Mouse (Mus musculus) CD4-positive, CD25-positive, alpha-beta regulatory T cell, adult 4 months (primary cell): ENCODE measurements around the gene Nt5e. TPM values are rescaled to one million over a fixed set of nuclear protein-coding genes. Genes with fewer than 3 reads are reported as not detected.
"Not testable (repeated sequence)": the region's sequence is repeated elsewhere in the genome, so short reads cannot be mapped to it uniquely, and the experiment has no call there.

Source experiments
- ATAC-seq: one replicate; pipeline ENCODE4 v1.8.0; 2017
- polyA plus RNA-seq, 2 experiments: library from polyadenylated mRNA; unstranded; fragments of 100-300 nt; shearing (Covaris generic); gene quantifications; one replicate each; pipeline ENCODE4 v1.2.1; 2017

Nt5e gene
- polyA plus RNA-seq = 100 to 1,000 TPM; 231 to 300 TPM

GRCm38 (mm10) chr9:88326930-88327901 lies at the start of gene Nt5e:
TSS of gene Nt5e (plus strand) at chr9:88327197.
- ATAC-seq = peak; percentile 53

DNA sequence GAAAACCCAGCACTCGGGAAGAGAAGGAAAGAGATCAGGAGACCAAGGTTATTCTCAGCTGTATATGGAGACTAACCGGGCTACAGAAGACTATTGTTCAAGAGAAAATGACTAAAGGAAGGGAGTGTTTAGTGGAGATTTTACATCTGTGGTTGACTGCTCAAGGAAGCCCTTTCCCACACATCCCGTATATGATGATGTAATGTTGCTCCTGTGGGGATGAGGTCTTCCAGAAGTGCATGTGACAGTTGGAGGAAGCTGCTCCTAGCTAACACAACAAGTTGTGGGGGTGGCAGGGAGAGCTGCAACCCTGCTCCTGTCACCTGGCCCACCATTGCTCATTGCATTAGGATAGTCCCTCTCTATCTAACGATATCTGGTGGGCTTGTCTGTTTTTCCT lies 49.4 kb upstream of the Nt5e start:
- ATAC-seq = no peak

DNA sequence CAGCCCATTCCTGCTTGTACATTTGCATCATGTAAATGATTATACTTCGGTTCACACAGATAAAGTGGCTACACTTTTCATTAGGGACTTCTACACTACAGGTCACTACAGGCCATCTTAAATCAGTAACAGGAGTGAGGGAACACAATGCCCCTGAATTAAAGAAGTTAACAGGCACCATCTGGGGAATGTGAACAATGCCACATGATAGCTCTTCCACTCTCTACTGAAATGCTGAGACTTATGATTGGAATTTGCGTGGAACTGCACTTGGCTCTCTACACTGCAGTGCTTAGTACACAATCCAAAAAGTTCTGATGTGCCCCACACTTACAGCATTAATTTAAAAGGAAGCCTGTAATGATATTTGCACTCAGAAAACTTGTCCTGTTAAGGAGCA lies 47.3 kb upstream of the Nt5e start:
- ATAC-seq = no peak

GRCm38 (mm10) chr9:88289568-88290168 lies 37.3 kb upstream of the Nt5e start:
- peak; percentile 49 for ATAC-seq

GRCm38 (mm10) chr9:88292836-88293370 lies 34.1 kb upstream of the Nt5e start:
- peak; percentile 53 for ATAC-seq

- peak; percentile 11 for ATAC-seq
Measured at GRCm38 (mm10) chr9:88295798-88296197, 31.2 kb upstream of the Nt5e start.

DNA sequence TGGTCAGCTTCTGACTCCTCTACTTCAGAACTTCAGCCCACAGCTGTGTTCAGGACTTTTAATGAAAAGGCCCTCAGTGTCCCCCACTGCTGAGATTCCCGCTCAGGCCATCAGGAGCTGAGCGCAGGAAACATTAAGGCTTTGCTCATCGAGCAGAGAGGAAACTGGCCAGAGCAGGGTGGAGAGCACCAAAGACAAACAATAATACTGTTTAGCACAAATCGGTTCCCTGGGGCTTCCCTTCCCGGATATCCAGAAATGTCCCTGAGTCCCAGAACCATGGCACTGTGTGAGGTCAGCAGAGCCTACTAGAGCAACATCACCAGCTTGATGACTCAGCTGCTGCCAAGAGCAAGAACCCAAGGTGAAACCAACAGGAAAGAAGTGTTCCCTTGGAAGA lies 30.7 kb upstream of the Nt5e start:
- no peak for ATAC-seq

DNA sequence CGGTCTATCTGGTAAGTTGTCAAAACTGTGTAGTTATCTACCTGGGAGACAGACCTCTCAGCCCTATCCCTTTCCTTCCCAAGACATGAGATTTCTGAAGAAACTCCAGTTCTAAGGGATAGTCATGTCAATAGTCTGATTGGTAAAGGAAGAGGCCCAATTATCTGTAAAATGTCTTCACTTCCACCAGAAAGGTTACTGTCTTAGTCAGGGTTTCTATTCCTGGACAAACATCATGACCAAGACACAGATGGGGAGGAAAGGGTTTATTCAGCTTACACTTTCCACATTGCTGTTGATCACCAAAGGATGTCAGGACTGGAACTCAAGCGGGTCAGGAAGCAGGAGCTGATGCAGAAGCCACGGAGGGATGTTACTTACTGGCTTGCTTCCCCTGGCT lies 29.8 kb upstream of the Nt5e start:
- ATAC-seq = not testable (repeated sequence)

DNA sequence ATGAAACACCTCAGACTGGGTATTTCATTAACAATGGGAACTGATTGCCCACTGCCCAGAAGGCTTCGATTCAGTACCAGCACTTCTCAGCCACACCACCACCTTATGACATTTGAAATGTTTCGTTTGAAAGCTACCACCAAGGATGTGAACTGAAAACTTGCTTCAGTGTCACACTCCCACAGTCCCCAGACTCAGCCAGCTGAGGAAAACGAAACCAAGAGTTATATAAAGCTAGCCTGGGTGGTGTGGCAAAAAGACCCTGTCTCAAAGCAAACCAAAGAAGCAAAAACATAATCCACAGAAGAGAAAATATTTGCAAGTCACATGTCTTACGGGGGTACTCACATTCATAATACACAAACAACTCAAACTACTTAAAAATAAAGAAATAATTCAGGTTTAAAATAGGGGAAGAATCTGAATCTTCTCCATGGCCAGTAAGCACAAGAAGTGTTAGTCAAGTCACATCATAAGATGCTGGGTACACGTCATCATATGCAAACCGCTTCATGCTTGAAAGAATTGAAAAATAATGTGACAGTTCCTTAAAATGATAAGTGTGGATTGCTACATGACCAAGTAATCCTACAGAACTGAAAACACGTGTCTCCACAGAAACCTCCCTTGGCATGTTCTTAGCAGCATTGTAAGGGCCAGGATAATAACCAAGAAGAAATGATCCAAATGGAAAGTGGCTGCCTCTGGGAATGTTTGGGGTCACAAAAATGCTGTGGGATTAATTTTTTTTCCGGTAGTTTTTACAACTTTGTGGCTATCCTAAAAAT lies 28.9 kb upstream of the Nt5e start:
- ATAC-seq = peak; percentile 78

DNA sequence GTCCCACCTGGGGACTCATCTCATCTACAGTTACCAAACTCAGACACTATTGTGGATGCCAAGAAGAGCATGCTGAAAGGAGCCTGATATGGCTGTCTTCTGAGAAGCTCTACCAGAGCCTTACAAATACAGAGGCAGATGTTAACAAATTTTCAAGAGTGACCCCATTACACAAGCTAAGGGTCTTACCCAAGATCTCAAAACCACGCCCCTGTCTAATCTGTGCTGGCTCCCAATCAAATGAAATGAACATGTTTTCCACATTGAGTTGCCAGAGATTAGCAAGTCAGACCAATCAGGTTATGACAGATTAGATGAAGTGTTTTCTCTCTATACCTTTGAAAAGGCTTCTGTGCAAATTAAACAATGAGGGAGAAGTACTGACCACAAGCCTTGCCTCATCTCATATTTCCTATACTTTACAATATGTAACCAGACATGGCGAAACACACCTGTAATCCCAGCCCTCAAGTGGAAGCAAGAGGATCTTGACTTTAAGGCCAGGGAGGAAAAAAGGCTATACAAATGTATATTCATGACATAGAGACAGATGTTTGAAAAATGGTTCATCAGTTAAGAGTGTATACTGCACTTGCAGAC lies 19.9 kb upstream of the Nt5e start:
- ATAC-seq = no peak

DNA sequence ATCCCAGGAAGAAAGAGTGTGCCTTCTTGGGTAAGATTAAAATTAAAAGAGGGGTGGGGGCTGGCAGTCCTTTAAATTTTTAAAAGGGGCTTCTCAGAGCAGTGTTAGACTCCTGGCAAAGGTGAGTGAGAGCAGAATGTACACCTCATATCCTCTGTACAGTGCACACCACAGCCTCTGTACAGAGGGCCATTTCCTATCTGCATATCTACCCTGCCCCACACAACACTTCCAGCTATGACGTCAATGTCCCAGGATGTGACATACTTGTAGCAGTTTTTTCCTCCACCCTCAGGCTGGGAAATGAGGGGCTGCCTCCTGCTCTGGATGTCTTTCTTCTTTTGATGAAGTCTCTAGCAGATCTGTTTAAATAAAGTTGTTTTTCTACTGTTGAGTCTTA lies 17.9 kb upstream of the Nt5e start:
- peak; percentile 79 for ATAC-seq

DNA sequence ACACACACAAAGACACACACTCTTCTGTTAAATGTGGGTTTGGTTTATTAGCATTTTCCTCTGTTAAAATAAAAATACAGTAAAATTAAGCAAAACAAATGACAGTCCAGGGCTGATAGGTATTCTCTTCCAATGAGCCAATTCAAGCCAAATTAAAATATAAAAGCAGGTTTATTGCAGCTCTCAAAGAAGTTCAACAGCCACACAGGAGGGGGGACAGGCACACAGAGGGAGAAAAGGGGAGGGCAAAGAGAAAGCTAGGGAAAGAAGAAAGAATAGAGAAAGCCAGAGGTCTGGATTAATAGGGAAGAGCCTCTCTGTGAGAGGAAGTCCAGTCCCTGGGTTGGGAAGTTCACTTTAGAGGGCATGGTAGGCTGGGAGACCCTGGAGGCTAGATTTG lies 7.8 kb upstream of the Nt5e start:
- ATAC-seq = no peak

DNA sequence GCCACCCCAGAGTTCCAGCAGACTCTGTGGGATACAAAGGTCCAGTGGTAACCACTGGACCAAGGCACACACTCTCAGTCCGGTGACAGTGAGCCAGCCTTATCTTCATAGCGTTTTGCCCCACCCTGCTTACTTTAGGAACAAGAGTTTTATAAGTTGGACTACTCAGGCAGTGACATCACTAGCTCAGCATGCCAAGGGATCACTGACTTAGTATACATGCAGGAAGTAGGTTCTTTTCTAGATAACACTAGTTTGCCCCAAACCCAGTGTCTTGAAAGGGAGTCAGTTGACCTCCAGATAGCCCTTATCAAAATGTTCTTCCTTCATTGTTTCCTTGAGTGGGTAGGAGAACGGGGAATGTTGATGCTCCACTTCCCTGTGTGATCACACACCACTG lies 2.4 kb upstream of the Nt5e start:
- ATAC-seq = no peak

- no peak for ATAC-seq
Measured at GRCm38 (mm10) chr9:88328666-88329065, 1.7 kb downstream of the Nt5e start.

DNA sequence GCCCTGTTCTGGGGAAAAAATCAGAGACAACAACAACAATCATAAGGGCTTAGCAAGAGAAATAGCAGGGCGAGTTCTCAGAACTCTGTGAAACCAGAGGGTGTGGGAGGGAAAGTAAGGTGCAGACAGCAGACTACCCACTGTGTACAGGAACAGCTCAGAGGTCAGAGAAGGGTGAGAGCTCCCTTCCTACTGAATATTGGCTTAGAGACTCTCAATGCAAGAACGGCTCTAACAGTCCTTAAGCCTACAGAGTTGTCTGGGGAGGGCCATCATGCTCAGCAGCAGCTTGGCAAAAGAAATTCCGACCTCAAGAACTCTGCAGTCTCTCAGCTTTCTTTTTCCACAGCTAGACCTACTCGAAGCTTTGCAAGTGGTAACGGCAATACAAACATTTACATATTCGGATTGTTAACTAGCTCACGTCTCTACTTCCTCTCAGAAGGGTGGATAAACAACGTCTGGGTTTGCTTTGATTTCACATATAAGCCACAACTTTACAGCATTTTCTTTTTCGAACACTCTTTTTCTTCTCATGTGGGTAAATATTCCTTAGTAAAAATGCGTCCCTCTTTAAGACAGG lies 2.3 kb downstream of the Nt5e start:
- ATAC-seq = peak; percentile 49

DNA sequence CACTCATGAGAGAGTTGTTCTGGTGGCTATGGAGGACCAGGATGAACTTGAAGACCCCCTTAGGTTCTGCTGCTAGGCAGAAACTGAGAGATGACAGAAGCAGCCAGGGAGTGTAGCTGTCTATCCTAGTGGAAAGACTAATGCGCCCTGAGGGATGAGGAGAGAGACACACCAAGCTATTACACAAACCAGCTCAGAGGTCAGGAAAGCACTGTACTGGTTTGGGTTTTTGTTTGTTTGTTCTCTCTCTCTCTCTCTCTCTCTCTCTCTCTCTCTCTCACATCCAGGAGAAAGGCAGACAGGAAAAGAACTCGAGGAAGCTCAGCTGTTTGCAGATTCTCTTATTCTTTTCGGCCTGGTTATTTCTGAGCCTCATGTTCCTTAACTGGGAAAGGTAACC lies 3.3 kb downstream of the Nt5e start:
- no peak for ATAC-seq

DNA sequence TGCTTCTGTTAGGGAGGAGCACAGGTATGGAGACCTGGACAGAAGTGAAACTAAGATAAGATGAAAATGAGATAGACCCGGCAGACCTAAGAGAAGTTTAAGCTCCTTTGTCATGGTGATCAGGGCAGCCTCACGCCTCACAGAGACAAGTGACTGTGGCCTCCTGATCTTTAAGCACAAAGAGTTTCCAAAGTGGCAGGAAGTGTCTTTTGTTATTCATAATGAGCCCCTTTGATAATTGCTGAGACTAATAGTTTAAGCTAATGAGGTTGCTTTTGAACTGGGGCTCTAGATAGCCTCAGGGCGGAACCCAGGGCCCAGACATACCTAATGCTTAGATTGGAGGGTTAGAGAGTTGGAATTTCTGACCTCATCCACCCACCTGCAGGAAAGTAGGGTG lies 5.5 kb downstream of the Nt5e start:
- ATAC-seq = peak; percentile 44

GRCm38 (mm10) chr9:88335839-88336238 lies 8.8 kb downstream of the Nt5e start:
- no peak for ATAC-seq

- no peak for ATAC-seq
Measured at GRCm38 (mm10) chr9:88340819-88341218, 13.8 kb downstream of the Nt5e start.

- no peak for ATAC-seq
Measured at GRCm38 (mm10) chr9:88342241-88342640, 15.2 kb downstream of the Nt5e start.

DNA sequence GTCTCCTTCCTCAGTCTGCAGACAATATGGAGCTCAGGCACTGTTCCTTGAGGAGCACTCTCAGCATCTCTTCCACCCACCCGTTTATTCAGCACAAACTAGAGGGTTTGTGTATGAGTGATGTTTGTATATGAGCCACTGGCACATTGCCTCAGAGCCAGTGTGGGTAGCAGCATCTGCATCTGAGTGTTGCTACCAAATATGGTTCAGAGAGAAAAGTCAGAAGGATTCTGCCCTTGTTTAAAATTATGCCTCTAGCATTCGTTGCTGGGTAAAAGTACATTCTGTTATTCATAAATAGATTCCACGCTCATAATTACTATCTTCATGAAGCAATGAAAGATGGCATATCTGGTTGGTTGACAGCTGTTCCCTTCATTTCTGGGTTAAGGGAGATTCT lies 15.7 kb downstream of the Nt5e start:
- no peak for ATAC-seq

- no peak for ATAC-seq
Measured at GRCm38 (mm10) chr9:88344424-88344823, 17.4 kb downstream of the Nt5e start.
